Mouse (Mus musculus) embryonic fibroblast, embryonic 13.5 days (primary cell): ENCODE measurements around the gene Prss30.

Experiments used
- CTCF ChIP-seq: IDR thresholded peaks from 2 replicates; pipeline ENCODE4 v1.5.1; 2011; ENCODE audit warnings: mild to moderate bottlenecking, control low read depth, low read length, moderate library complexity, borderline replicate concordance; ENCODE audit not compliant: insufficient read depth
- POLR2A ChIP-seq: IDR thresholded peaks from 2 replicates; pipeline ENCODE4 v1.6.1; 2011; ENCODE audit warnings: low read depth, mild to moderate bottlenecking, control low read depth, low read length, moderate library complexity

- TF ChIP-seq CTCF (no peak), POLR2A (no peak)
These were observed 32.6 kb upstream of the Prss30 start for GRCm38 (mm10) chr17:24012921-24013320.
